Mouse (Mus musculus) MEL (cell line): ENCODE results near the gene Gabarapl1. TPM values are rescaled to one million over a fixed set of nuclear protein-coding genes. Genes with fewer than 3 reads are reported as not detected.

Source experiments
- DNase-seq: peaks from one replicate; pipeline ENCODE4 v3.0.0; 2011; ENCODE audit warnings: low read depth, low spot score
- H3K27ac ChIP-seq: 2 replicates; pipeline ENCODE4 v1.5.1; 2012; ENCODE audit warnings: low read depth, mild to moderate bottlenecking, control low read depth, low read length, moderate library complexity; ENCODE audit not compliant: control insufficient read depth
- H3K27me3 ChIP-seq, 2 experiments: fragments of 150-350 bp in 1 of 2; sonication (generic) in 1 of 2; 2 replicates each; pipeline ENCODE4 v1.6.1; 2012; ENCODE audit warnings: low read length in 2 of 2, mild to moderate bottlenecking in 2 of 2, improper control_type of control experiment in 1 of 2, moderate library complexity in 1 of 2; ENCODE audit not compliant: insufficient read depth in 2 of 2, control insufficient read depth in 1 of 2
- H3K36me3 ChIP-seq, 2 experiments: 2 replicates each; pipeline ENCODE4 v1.6.1; 2012 to 2014; ENCODE audit warnings: low read length in 2 of 2, improper control_type of control experiment in 1 of 2, inconsistent platforms in 1 of 2, mild to moderate bottlenecking in 1 of 2; ENCODE audit not compliant: insufficient read depth in 2 of 2, control insufficient read depth in 1 of 2
- H3K4me1 ChIP-seq, 2 experiments: fragments of 150-350 bp in 1 of 2; sonication (generic) in 1 of 2; 2 replicates each; pipeline ENCODE4 v1.6.1; 2012; ENCODE audit warnings: low read length in 2 of 2, improper control_type of control experiment in 1 of 2, mild to moderate bottlenecking in 1 of 2; ENCODE audit not compliant: insufficient read depth in 2 of 2, control insufficient read depth in 1 of 2
- H3K4me3 ChIP-seq, 2 experiments: fragments of 150-350 bp in 1 of 2; sonication (generic) in 1 of 2; 2 replicates each; pipeline ENCODE4 v1.5.1; 2012; ENCODE audit warnings: low read depth in 2 of 2, low read length in 2 of 2, mild to moderate bottlenecking in 2 of 2, moderate library complexity in 2 of 2, control low read depth in 1 of 2, improper control_type of control experiment in 1 of 2; ENCODE audit not compliant: control insufficient read depth in 1 of 2, insufficient read depth in 1 of 2
- H3K79me2 ChIP-seq: 2 replicates; pipeline ENCODE4 v1.6.1; 2012; ENCODE audit warnings: mild to moderate bottlenecking, low read length, moderate library complexity; ENCODE audit not compliant: control insufficient read depth, poor library complexity, insufficient read depth
- H3K9ac ChIP-seq: 2 replicates; pipeline ENCODE4 v1.6.1; 2012; ENCODE audit warnings: low read depth, mild to moderate bottlenecking, control low read depth, low read length, moderate library complexity; ENCODE audit not compliant: control insufficient read depth, poor library complexity, severe bottlenecking
- H3K9me3 ChIP-seq: fragments of 150-350 bp; sonication (generic); replicated peaks from 2 replicates; pipeline ENCODE4 v1.6.1; 2012; ENCODE audit warnings: mild to moderate bottlenecking, low read length, improper control_type of control experiment, moderate library complexity; ENCODE audit not compliant: insufficient read depth
- BHLHE40 ChIP-seq: IDR thresholded peaks from 2 replicates; pipeline ENCODE4 v1.6.1; 2012; ENCODE audit warnings: low read depth, mild to moderate bottlenecking, inconsistent platforms, low read length, improper control_type of control experiment, borderline replicate concordance
- CTCF ChIP-seq, 3 experiments: IDR thresholded peaks in 2 of 3; conservative IDR thresholded peaks in 1 of 3; 2 replicates each; pipeline ENCODE4 v1.5.1; 2011 to 2012; ENCODE audit warnings: low read length in 3 of 3, low read depth in 2 of 3, mild to moderate bottlenecking in 2 of 3, improper control_type of control experiment in 1 of 3, inconsistent platforms in 1 of 3, mixed read lengths in 1 of 3, moderate library complexity in 1 of 3; ENCODE audit not compliant: control insufficient read depth in 1 of 3, insufficient read depth in 1 of 3, poor library complexity in 1 of 3, severe bottlenecking in 1 of 3
- E2F4 ChIP-seq: IDR thresholded peaks from 2 replicates; pipeline ENCODE4 v1.6.1; 2011; ENCODE audit warnings: low read depth, low read length, improper control_type of control experiment, borderline replicate concordance
- ETS1 ChIP-seq: IDR thresholded peaks from 2 replicates; pipeline ENCODE4 v1.6.1; 2012; ENCODE audit warnings: low read depth, mild to moderate bottlenecking, inconsistent platforms, low read length, improper control_type of control experiment, moderate library complexity
- GABPA ChIP-seq: IDR thresholded peaks from 2 replicates; pipeline ENCODE4 v1.6.1; 2012; ENCODE audit warnings: low read depth, mild to moderate bottlenecking, inconsistent platforms, low read length, improper control_type of control experiment, moderate library complexity
- MAX ChIP-seq: IDR thresholded peaks from 2 replicates; pipeline ENCODE4 v1.6.1; 2011; ENCODE audit warnings: low read length, improper control_type of control experiment
- MAZ ChIP-seq: IDR thresholded peaks from 2 replicates; pipeline ENCODE4 v1.6.1; 2012; ENCODE audit warnings: low read depth, mild to moderate bottlenecking, inconsistent platforms, low read length, improper control_type of control experiment
- MXI1 ChIP-seq: IDR thresholded peaks from 2 replicates; pipeline ENCODE4 v1.6.1; 2011; ENCODE audit warnings: mild to moderate bottlenecking, low read depth, low read length, improper control_type of control experiment
- RAD21 ChIP-seq: IDR thresholded peaks from 2 replicates; pipeline ENCODE4 v1.6.1; 2011; ENCODE audit warnings: mild to moderate bottlenecking, low read depth, low read length, improper control_type of control experiment
- SIN3A ChIP-seq: IDR thresholded peaks from 2 replicates; pipeline ENCODE4 v1.6.1; 2012; ENCODE audit warnings: low read length, improper control_type of control experiment, inconsistent platforms
- SMC3 ChIP-seq: IDR thresholded peaks from 2 replicates; pipeline ENCODE4 v1.6.1; 2011; ENCODE audit warnings: low read depth, low read length, improper control_type of control experiment
- TAL1 ChIP-seq: IDR thresholded peaks from 2 replicates; pipeline ENCODE4 v1.6.1; 2012; ENCODE audit warnings: mild to moderate bottlenecking, inconsistent platforms, low read length, moderate library complexity, mixed read lengths
- TBP ChIP-seq: IDR thresholded peaks from 2 replicates; pipeline ENCODE4 v1.8.0; 2011; ENCODE audit warnings: low read depth, low read length, improper control_type of control experiment
- TCF12 ChIP-seq: IDR thresholded peaks from 2 replicates; pipeline ENCODE4 v1.6.1; 2014; ENCODE audit warnings: low read depth, mild to moderate bottlenecking, inconsistent platforms, low read length, improper control_type of control experiment, moderate library complexity
- UBTF ChIP-seq: IDR thresholded peaks from 2 replicates; pipeline ENCODE4 v1.6.1; 2012; ENCODE audit warnings: low read depth, mild to moderate bottlenecking, inconsistent platforms, low read length, improper control_type of control experiment, moderate library complexity, borderline replicate concordance; ENCODE audit not compliant: insufficient read depth
- USF2 ChIP-seq, 2 experiments: IDR thresholded peaks; 2 replicates each; pipeline ENCODE4 v1.6.1; 2011 to 2012; ENCODE audit warnings: improper control_type of control experiment in 2 of 2, low read length in 2 of 2, borderline replicate concordance in 1 of 2, inconsistent platforms in 1 of 2, low read depth in 1 of 2, mild to moderate bottlenecking in 1 of 2; ENCODE audit not compliant: insufficient read depth in 1 of 2
- ZC3H11A ChIP-seq: IDR thresholded peaks from 2 replicates; pipeline ENCODE4 v1.6.1; 2012; ENCODE audit warnings: low read depth, mild to moderate bottlenecking, inconsistent platforms, low read length, improper control_type of control experiment
- ZKSCAN1 ChIP-seq: IDR thresholded peaks from 2 replicates; pipeline ENCODE4 v1.6.1; 2012; ENCODE audit warnings: low read depth, mild to moderate bottlenecking, inconsistent platforms, low read length, improper control_type of control experiment, moderate library complexity
- polyA plus RNA-seq, 2 experiments: library from polyadenylated mRNA; stranded (reverse) in 1 of 2; unstranded in 1 of 2; fragments of >175 nt in 1 of 2; fragments of >200 nt in 1 of 2; gene quantifications; 2 replicates each; pipeline versions ENCODE4 v1.2.1 to v1.2.4; 2012; ENCODE audit warnings: low replicate concordance in 2 of 2, low read depth in 1 of 2; ENCODE audit not compliant: insufficient read length in 2 of 2, insufficient read depth in 1 of 2, missing spikeins in 1 of 2
- total RNA-seq: library from RNA; depleted of rRNA; stranded (reverse); fragments of 300-350 nt; gene quantifications from 2 replicates; pipeline ENCODE4 v1.2.3, GENCODE M21; 2012

Gene Gabarapl1
- total and polyA plus RNA-seq, 3 experiments = 61.3 to 99.5 TPM; not detected in 1

GRCm38 (mm10) chr6:129565257-129565656 is 32.3 kb downstream of the Gabarapl1 start:
- Histone ChIP-seq H3K9ac (no peak overlapping the region), H3K27me3 (peaks cover 0 to 3% of the 10 kb centered on the region in 2 experiments; a peak in 3 of 4 replicates), H3K36me3 (peaks cover 0 to 2% of the 10 kb centered on the region in 2 experiments; a peak in 2 of 4 replicates), H3K79me2 (no peaks in the 10 kb centered on the region), H3K9me3 (no peaks in the 10 kb centered on the region)
- TF ChIP-seq UBTF (no peak), TCF12 (no peak), E2F4 (no peak), CTCF (IDR thresholded peaks at IDR 0.05 in 2 of 3, conservative IDR thresholded peaks at IDR 0.05 in 1 of 3; ENCODE audit: control insufficient read depth in 1 of 3, insufficient read depth in 1 of 3, low read depth in 2 of 3, low read length in 3 of 3, poor library complexity in 1 of 3, severe bottlenecking in 1 of 3) (no peak), ZKSCAN1 (no peak)
- TF ChIP-seq, all 39 proteins: peak for 0
- Histone ChIP-seq H3K27ac (no peak overlapping the region), H3K4me3 (no peak overlapping the region), H3K4me1 (no peaks in the 10 kb centered on the region)
- no peak for DNase-seq

- TF ChIP-seq ETS1 = no peak
- peak; percentile 70 for TF ChIP-seq ZC3H11A
- TF ChIP-seq SMC3 = peak; percentile 70
- peak; percentile 84 for TF ChIP-seq RAD21
- TF ChIP-seq CTCF (IDR thresholded peaks at IDR 0.05 in 2 of 3, conservative IDR thresholded peaks at IDR 0.05 in 1 of 3; ENCODE audit: control insufficient read depth in 1 of 3, insufficient read depth in 1 of 3, low read depth in 2 of 3, low read length in 3 of 3, poor library complexity in 1 of 3, severe bottlenecking in 1 of 3) = peak in 2 of 3 experiments; percentile 21 to 70; a peak in 2 of 6 replicates
- no peak for TF ChIP-seq TBP
- no peak overlapping the region for H3K9ac ChIP-seq
- H3K4me1 ChIP-seq = no peaks in the 10 kb centered on the region
- no peaks in the 10 kb centered on the region for H3K36me3 ChIP-seq
- DNase-seq = peak; percentile 29
- no peaks in the 10 kb centered on the region for H3K9me3 ChIP-seq
- peaks cover 0 to 6% of the 10 kb centered on the region in 2 experiments; a peak in 2 of 4 replicates for H3K27me3 ChIP-seq
- no peak overlapping the region for H3K4me3 ChIP-seq
- no peak overlapping the region for H3K27ac ChIP-seq
- no peaks in the 10 kb centered on the region for H3K79me2 ChIP-seq
Measured at GRCm38 (mm10) chr6:129575315-129575714, 42.4 kb downstream of the Gabarapl1 start.

- H3K27ac ChIP-seq = no peak within 1 kb of the TSS
- no peak within 1 kb of the TSS for H3K4me3 ChIP-seq
- DNase-seq = no peak
- no peaks in the 10 kb centered on the region for H3K79me2 ChIP-seq
- no peak within 1 kb of the TSS for H3K9ac ChIP-seq
- H3K9me3 ChIP-seq = no peaks in the 10 kb centered on the region
- TF ChIP-seq USF2 (IDR thresholded peaks at IDR 0.05; ENCODE audit: borderline replicate concordance in 1 of 2, insufficient read depth in 1 of 2, low read depth in 1 of 2, low read length in 2 of 2) = no peak
- no peak for TF ChIP-seq TAL1
- TF ChIP-seq GABPA = no peak
- no peak for TF ChIP-seq MAZ
- no peak for TF ChIP-seq MAX
- no peak for TF ChIP-seq SIN3A
- no peak for TF ChIP-seq BHLHE40
- TF ChIP-seq RAD21 = no peak
- TF ChIP-seq MXI1 = no peak
- no peak for TF ChIP-seq CTCF (IDR thresholded peaks at IDR 0.05 in 2 of 3, conservative IDR thresholded peaks at IDR 0.05 in 1 of 3; ENCODE audit: control insufficient read depth in 1 of 3, insufficient read depth in 1 of 3, low read depth in 2 of 3, low read length in 3 of 3, poor library complexity in 1 of 3, severe bottlenecking in 1 of 3)
- peaks cover 0 to 2% of the 10 kb centered on the region in 2 experiments; a peak in 2 of 4 replicates for H3K27me3 ChIP-seq
- no peaks in the 10 kb centered on the region for H3K4me1 ChIP-seq
- no peaks in the 10 kb centered on the region for H3K36me3 ChIP-seq
Measured at GRCm38 (mm10) chr6:129577605-129578004, 44.6 kb downstream of the Gabarapl1 start, which contains the start of gene Klre1. Klre1 (plus strand) TSS chr6:129577905.
